Mouse (Mus musculus) cerebellum, adult 9-11 months (tissue): Measurements from ENCODE around the gene Tulp2.
"Not testable (repeated sequence)": the region's sequence is repeated elsewhere in the genome, so short reads cannot be mapped to it uniquely, and the experiment has no call there.

Experiments used
- DNase-seq: peaks from one replicate; pipeline ENCODE4 v3.0.0; 2022

Gene Tulp2

DNA sequence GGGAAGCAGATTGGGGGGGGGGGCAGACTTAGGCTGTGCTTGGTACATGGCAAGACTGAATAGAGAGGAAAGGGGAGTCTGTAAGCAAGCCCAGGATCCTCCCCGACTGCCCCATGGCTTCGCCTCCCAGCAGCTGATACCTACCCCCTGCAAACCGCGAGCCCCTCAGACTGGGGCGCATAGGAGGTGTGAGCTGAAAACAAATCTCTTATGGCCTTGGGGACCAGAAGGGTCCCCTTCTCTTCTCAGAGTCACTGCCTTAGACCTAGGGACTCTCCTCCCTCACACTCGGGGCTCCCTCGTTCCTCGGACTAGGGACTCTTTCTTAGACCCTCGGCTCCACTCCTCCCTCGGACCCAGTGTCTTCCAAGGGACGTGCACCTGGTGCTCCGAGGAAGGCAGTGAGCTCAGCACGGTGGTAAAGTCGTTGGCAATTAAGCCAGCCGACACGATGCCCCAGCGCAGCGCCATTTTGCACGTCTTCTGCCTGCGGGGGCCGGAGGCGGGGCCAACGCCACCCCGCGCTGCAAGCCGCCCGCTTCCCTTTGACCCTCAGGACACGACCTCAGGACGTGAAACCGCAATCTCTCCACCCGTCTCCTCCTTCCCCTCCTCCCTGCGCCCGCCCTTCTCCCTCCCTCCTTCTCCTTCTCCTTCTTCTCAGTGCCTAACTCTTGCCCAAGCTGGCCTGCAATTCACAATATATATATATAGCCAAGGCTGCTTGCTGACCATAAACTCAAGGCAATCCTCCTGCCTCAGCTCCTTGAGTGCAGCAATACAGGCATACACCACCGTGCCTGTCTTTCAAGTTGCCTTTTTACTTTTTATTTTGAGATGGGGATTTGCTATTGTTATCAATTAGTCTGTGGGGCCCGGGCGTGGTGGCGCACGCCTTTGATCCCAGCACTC is 6.9 kb downstream of the Tulp2 start, which contains the start of gene Dhdh:
Gene Dhdh (minus strand): TSS at position 513 of the 912 bp plus-strand sequence.
- peak; percentile 79 for DNase-seq

DNA sequence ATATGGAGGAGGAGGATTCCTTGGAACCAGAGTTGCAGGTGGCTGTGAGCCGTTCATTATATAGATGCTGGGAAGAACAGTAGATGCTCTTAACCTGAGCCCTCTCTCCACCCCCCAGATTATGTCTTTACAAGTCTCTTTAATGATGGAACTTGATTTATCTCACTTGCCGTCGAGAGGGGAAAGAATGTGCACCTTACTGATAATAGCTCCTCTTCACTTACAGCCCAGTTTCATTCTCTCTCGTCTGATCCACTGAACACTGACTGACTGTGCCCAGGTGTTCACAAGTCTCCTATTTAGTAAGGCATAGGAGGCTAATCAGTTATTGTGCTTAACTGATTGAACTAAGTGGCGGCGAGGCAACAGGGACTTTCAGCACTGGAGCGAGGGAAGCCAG is 7.9 kb downstream of the Tulp2 start:
- no peak for DNase-seq

DNA sequence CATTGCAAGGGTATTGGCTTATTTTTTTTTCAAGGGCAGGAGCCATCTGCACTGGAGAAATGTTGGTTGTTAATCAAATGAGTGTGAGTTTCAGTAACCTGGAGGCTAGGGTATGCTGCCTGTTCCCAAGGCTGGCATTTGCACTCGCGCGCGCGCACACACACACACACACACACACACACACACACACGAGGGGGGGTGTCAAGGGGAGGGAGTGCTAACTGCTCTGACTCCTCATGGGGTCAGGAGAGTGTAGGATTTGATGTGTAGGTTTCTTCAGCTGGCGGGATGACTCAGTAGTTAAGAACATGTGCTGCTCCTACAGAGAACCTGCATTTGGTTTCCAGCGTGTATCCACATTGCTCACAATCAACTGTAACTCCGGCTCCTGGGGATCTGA is 9.1 kb downstream of the Tulp2 start:
- DNase-seq, result no peak

DNA sequence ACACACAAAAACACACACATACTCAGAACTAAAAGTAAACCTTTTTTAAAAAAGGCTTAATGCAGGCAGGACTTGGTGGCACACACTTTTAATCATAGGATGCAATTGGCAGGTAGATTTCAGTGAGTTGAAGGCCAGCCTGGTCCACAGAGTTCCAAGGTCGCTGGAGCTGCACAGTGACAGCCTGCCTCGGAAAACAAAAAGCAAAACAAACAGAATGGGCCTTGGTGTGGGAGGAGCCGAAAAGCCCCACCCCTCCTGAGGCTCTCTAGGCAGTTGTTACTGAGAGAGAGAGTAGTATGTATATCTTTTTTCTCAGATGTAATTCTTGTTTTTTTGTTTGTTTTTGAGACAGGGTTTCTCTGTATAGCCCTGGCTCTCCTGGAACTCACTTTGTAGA is 9.6 kb downstream of the Tulp2 start:
- no peak for DNase-seq

DNA sequence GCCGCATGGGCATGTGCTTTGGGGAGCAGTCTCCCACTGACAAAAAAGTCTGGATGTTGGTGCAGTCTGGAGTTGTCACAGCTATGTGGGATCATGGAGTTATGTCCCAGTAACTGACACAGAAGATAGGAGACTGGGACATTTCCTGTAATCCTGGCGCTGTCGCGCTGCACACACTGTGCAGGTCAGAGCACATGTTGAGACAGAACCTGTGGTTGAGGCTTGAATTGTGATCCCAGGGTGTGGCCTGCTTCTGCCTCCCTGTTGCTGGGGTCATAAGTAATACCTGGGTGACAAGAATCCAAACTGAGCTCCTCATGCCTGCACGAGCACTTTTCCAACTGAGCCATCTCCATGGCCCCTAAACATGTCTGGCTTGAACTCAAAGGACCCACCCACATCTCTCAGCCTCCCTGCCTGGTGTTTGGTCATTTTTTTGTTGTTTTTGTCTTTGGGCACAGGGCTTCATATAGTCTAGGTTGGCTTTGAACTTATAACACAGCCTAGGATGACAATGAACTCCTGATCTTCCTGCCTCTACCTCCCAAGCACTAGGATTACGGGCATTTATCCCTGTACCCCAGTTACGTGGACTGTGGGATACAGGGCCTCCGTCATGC is 10.7 kb downstream of the Tulp2 start:
- no peak for DNase-seq

DNA sequence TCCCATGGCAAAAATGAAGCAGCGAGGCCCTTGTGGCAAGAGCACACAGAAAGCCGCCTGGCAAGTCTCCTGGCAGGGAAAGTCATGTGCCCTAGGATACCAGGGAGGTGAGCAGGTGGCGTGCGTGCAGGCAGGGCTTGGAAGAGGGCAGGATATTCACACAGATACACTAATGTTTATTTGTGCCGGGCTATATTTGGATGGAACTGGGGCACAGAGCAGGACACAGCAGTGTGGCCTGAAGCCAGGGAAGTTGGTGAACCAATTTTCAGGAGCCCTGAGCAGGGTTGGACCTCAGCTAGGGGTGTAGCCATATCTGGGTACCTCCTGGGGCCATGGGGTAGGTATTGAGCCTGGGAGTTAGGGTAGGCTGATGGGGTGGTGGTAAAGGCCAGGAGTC is 11.3 kb downstream of the Tulp2 start:
- DNase-seq, result peak; percentile 91

DNA sequence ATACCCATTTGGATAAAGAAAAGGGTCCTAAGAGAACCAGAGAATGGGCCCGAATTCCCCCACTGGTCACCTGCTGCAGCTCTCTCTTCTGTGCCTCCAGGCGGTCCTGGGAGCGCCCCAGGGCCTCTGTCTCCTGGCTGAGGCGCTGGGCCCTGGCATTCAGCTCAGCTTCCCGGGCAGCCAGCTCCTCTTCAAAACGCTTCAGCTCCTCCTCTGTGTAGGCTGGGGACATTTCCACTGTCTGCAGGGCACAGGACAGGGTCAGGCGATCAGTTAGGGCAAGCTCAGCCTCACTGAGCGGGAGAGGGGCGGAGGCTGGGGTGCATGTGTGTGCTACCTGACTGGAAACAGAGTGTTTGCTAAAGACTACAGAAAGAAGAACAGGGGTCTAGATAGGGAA is 12.9 kb downstream of the Tulp2 start:
- no peak for DNase-seq

DNA sequence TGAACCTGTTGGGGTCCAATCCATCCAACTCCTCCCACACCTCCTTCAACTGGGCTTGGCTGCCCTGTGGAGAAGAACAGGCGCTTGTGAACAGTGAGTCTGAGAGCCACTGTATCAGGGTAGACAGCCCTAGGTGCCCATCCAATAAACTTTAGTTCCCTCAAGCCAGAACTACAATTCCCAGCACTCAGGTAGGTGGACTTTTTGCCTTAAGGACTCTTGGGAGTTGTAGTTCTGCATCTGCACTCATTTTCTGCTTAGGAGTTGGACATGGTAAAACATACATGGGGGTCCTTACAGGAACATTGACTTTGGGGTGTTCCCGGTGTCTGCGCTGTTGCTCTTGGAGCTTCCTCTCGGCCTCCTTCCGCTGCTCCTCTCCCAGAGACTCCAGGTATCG is 16.8 kb downstream of the Tulp2 start:
- DNase-seq, result no peak

DNA sequence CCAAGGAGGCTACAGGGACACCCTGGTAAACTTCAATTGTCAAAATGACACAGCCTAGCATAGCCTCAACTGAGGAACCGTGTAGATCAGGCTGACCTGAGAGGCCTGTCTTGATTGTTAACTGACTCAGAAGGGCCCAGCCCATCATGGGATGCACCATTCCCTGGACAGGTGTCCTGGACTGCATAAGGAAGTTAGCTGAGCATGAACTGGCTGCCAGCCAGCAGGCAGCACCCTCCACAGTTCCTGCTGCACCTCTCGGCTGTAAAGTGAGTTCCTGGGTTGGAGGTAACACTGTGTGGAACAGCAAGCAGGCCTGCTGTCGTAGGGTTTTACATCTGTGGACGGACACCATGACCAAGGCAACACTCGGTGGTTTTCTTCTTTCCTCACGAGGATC is 25.9 kb downstream of the Tulp2 start:
- DNase-seq, result no peak

DNA sequence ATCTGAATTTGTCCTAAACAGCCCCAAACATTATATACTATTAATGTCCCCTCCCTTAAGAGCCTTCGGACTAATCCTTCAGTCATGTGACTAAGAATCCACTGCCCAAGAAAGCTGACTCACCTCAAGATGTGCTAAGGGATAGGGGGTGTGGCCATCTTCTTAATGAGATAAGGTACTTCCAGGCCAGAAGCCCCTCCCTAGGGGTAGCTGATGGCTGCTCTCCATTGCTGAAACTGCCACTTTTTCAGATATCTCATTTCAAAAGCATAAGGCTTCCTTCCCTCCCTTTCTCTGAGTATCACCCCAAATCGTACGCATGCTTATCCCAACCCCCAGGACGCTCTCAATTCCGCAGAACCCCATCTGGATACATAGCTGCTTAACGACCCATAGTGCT is 26.9 kb downstream of the Tulp2 start:
- DNase-seq, result no peak

DNA sequence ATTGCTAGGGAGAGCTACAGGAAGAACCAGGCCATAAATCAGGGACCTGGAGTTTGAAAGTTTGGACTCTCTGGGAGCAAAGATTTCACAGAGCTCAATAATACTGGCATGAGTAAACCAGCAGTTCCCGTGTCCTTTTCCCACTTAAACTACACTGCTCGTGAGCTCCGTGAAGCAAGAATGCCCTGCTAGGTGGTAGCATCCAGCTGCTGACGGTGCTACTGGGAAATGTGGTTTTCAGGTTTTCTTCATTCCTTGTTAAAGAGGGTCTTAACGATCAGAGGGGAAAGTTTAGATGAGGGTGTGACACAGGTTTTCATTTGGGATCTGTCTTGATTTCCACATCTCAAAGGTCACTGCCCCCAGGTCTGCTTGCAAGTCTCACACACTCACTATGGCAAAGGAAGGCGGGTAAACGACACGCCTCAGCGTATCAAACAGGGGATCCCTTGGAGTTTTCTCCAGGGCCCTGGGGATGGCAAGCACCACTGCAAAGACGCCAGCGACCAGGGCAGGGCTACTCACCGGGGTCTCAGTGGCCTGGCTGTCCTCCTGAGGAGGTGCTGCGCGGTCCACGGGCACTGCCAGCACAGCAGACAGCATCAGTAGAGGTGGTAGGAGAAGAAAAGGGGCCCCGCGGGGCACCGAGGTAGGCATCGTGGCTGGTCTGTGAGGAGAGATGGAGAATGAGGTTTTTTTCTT is 27.7 kb downstream of the Tulp2 start:
- DNase-seq, result no peak

DNA sequence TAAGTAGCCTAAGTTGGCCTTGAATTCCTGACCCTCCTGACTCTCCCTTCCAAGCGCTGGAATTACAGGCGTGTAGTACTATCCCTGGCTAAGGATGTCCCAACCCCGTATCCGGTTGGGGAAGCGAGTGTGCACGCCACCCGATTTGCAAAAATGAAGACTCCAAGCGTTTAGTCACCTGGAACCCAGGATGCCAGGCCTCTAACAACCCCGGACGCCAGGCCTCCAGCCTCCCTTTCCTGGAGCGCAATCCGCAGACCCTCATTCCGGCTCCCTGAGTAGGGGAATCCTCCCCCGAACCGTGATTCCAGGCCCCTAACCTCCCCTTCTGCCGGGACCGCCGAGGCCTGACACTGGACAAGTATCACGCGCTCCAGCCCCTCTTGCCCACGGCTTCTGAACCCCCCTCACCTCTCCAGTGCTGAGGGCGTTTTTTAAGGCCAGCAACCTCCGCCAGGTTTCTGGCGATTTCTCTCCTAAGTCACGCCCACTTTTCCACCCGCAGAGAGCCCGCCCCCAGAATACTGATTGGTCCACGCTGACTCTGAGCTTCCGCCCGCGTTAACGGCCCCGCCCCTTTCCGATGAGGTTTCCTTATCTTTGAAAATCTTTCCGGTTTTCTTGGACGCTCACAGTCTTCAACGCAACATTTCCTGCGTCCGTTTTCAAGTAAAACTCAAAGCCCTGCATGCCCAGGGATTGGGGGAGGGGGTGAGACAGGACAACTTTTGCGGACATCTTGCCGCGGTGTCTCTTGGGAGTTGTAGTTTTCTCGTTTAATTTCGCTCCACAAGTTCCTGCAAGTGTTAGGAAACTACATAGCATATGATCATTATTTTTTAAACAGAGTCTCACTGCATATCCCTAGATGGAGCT is 28.5 kb downstream of the Tulp2 start, which contains the start of gene Nucb1:
Gene Nucb1 (minus strand): TSS at position 495 of the 876 bp plus-strand sequence.
- peak; percentile 93 for DNase-seq

DNA sequence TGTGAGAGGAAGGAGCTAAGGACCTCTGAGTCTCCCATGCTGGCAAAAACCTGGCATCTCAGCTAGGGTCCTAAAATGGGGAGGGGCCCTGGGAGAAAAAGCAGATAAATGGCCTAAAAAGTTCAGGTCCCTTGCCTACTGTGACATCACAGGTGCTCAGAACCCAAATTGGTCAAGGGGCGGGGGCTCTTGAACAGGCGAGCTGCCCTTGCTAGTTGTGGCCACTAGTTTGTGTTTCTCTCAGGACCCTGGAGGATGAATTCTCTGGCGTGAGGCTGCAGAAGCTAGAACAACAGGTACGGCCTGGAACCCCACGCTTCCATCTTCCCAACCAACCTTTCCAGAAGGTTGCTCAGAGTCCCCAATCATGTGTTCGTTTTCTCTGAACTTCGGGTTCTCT is 32.7 kb downstream of the Tulp2 start:
- no peak for DNase-seq

DNA sequence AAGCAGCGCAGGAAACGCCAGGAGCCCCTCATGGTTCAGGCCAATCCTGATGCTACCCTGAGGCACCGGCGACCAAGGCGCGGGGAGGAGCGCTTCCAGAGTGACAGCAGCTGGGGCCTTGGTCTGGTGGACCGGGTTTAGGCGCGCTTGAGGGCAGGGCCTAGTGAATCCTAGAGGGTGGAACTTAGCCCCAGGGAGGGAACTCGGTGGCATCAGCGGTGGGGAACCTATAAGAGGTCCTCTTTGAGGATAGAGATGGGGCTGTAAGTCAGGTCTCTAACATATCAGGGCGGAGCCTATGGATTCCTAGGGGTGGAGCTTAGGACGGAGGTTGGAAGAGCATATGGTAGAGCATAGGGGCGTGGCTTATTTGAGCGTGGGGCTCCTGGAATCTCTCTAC is 33.8 kb downstream of the Tulp2 start:
- no peak for DNase-seq

DNA sequence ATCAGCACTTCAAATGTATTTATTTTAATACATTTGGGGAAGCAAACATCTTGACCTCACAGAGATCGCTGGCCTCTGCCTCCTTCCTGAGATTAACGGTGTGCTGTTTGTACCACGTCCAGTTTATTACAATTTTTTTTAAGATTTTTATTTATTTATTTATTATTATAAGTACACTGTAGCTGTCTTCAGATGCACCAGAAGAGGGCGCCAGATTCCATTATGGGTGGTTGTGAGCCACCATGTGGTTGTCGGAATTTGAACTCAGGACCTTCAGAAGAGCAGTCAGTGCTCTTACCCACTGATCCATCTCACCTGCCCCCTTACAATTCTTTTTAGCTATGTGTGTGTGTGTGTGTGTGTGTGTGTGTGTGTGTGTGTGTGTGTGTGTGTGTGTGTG is 35.2 kb downstream of the Tulp2 start:
- not testable (repeated sequence) for DNase-seq

DNA sequence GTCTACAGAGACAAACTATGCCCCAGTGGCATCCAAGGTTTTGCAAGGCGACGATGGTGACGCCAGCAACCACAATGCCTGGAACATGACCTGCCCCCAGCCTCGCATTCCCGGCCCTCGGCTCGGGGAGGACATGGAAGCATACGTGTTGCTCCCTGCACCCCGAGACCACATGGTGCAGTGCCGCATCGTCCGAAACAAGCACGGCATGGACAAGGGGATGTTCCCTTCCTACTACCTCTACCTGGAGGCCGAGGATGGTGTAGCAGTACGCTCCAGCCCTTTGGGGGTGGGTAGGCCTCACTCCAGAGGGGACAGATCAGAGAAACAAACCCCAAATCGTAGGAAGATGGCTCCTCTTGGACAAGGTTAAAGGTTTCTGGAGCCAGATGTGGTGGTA is 36.9 kb downstream of the Tulp2 start:
- DNase-seq, result no peak

DNA sequence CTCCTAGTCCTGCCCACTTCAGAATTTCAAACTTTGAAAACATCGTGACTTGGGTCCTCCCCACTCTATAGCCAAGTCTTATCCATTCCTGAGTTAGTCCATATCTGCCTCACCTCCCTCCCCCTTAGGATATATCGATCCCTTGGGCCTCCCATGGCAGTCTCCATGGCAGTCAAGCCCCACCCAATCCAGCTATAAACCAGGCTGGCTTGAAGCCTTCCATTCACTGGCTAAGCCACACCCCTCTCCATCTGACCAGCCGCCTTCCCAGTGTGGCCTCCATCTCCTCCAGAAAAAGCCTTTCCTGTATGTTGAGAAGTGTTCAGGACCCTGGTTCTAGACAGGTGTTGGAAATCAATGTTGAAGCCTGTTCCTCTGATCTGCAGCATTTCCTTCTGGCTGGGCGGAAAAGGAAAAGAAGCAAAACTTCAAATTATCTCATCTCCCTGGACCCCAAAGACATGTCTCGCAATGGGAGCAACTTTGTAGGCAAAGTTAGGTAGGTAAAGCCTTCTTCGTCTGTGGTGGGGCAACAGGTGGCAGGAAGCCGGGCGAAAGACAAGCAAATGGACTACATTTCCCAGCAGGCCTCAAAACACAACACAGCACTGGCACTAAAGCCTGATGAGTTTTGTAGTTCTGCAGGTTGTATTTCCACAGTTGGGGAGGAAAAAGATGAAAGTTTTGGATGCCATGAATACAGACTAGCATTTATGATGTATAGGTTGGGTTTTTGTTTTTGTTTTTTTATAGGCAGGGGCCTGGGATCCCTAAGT is 37.9 kb downstream of the Tulp2 start:
- DNase-seq, result no peak

DNA sequence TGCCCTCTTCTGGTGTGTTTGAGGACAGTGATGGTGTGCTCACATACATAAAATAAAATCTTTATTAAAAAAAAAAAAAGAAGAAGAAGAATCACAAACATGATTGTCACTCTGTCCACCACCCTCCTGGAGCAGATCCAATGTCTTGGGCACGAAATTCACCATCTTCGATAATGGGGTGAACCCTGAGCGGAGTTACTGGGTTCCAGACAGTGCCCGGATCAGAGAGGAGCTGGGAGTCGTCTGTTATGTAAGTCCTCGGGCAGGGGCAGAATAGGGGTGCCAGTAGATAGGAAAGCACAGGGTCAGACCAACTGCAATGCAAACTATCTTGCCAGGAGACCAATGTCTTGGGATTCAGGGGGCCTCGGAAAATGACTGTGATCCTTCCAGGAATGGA is 38.9 kb downstream of the Tulp2 start:
- peak; percentile 59 for DNase-seq

DNA sequence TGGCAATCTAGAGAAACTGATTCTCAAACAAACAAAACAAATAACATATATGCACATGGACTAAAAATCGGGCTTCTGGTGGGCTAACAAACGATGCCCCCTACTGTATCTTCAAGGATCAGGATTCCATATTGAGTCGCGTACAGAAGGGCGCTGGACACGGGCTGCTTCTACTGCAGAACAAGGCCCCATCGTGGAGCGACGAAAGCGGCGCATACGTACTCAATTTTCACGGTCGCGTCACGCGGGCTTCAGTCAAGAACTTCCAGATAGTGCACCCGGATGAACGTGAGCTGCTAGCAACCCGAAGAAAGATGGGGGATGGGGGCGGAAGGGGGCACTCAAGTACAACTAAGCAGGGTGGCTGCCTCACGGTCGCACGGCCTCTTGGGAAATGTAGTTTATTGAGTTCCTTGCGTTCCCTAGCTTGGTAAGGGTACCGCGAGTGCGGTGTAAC is 40.1 kb downstream of the Tulp2 start:
- peak; percentile 88 for DNase-seq

DNA sequence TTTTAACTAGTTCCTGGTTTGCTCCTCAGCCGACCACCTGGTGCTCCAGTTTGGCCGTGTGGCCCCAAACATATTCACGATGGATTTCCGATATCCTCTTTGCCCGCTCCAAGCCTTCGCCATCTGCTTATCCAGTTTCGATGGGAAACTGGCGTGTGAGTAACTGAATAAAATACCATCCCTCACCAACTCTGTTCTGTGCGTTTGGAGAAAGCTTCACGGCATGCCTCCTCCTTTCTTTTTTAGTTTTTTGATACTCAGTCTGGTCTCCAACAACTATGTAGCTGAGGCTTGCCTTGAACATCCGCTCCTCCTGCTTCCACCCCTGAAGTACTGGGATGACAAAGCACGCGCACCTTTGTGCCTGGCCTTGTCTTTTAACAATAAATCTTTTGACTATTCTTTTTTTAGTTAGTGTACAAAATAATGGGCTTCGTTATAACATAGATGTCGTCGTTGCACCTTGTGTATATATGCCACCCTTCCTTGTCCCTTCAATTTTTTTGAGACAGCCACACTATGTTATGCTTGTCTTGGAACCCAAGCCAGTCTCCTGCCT is 40.6 kb downstream of the Tulp2 start:
- DNase-seq, result no peak

DNA sequence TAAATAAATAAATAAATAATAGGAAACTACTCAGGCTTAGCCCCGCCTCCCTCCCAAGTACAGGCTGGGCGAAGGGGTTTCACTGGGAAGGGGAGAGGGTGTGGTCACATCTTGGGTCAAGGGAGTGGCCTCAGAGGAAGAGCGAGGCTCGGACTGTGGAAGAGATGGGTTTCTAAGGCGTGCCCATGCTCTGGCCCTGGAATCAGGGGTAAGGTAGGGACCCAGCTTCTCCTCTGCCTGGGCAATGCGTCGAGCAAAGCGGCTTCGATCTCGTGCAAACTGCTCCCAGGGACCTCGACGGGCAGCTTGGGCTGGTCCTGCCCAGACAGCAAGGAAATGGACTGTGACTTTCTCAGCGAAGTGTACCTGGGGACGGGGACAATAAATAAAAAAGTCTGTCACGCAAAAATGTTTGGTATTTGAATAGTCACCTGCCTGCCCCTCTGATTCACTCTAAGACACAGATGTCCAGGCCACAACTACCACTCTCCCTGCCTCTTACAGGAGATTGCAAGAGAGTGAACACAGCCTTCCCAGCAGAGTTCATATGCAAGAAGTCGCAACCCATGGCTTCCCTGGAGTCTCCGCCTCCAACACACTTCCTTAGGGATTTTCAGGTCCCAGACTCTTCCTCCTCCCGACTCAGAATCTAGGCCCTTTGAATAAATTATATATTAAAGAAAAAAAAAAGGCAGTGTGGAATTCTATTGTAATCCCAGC is 41.4 kb downstream of the Tulp2 start:
- DNase-seq, result peak; percentile 61
